Mouse (Mus musculus) CD4-positive, CD25-positive, alpha-beta regulatory T cell, adult 9 weeks (primary cell): ENCODE results near the gene Creg1. TPM values are rescaled to one million over a fixed set of nuclear protein-coding genes. Genes with fewer than 3 reads are reported as not detected.

Experiments used
- polyA plus RNA-seq: library from polyadenylated mRNA; unstranded; fragments of 100-300 nt; shearing (Covaris generic); gene quantifications from one replicate; pipeline ENCODE4 v1.2.1, GENCODE M21; 2017

The Creg1 gene
- 22.1 TPM for polyA plus RNA-seq

GRCm38 (mm10) chr1:165763635-165764372, at the start of gene Creg1:
Creg1 (plus strand) TSS chr1:165763746.

GRCm38 (mm10) chr1:165788511-165788910, 25.0 kb downstream of the Creg1 start, which contains the start of gene Cd247:
Cd247 (plus strand) TSS chr1:165788681.

Other genes starting within 250 kb of the Creg1 start
- 0.46 TPM for gene Mpzl1, start 129.2 kb upstream of the Creg1 start, polyA plus RNA-seq
- 270 TPM for gene Rcsd1, start 54.0 kb upstream of the Creg1 start, polyA plus RNA-seq
- gene Cd247, start 24.9 kb downstream of the Creg1 start, polyA plus RNA-seq = 494 TPM
- gene Pou2f1, start 238.9 kb downstream of the Creg1 start, polyA plus RNA-seq = 31.1 TPM